Mouse (Mus musculus): ENCODE results near the gene Anks1. TPM values are rescaled to one million over a fixed set of nuclear protein-coding genes. Genes with fewer than 3 reads are reported as not detected.
"Not testable (repeated sequence)": the region's sequence is repeated elsewhere in the genome, so short reads cannot be mapped to it uniquely, and the experiment has no call there.

Gene Anks1
- total RNA-seq, 2 experiments from 2014 or later: 11.2 to 15.3 TPM

DNA sequence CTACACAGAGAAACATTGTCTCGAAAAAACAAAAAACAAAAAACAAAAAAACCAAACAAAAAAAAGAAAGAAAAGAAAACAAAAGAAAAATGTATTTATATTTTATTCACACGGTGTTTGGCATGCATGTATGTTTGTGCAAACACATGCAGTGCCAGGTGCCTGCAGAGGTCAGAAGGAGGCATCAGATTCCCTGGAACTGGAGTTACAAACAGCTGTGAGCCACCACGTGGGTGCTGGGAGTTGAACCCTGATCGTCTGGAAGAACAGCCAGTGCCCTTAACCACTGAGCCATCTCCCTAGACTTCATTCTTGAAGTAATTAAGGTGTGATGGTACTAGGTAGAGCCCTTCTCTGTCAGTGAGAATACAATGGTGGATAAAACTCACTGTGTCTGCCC is 57.0 kb downstream of the Anks1 start:
- no peak for DNase-seq

DNA sequence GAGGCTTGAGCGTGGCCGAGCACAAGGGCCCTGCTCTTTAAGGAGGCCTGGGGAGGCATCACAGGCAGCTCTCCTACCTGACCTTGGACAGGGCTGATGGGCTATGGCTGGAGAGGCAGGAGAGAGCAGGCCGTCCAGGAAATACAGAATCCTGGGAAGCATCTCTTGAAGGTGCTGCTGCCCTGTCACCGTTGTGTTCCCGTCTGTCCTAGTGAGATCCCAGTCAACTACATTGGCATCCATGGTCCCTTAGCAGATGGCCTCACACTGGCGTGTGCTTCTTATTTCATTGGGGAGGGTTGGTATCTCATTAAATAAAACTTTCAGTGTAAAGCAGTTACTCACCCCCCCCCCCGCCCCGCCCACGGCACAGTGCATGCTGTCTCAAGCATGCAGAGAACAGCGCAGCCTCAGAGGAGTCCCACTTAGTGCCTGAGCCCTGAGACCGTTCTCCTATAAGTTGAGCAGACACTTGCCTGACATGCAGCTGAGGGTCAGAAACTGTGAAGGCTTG is 57.5 kb downstream of the Anks1 start:
- no peak for DNase-seq

DNA sequence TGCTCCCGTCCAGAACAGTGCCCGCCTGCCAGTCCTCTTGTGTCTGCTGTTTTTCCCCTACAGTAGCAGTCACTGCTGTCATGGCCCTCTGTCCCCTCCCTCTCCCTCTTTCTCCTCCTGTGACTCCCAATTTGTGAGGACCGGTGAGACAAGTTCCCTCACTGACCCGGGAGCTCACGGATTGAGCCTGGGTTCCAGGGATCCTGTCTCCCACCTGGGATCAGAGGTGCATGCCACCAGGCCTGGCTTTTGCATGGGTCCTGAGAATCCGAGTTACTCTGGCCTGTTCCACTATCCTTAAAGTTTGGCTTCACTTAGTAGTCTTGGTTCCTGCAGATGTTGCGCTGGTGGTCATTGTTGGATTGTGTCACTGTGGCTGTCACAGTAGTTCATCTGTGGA is 58.4 kb downstream of the Anks1 start:
- DNase-seq: no peak

DNA sequence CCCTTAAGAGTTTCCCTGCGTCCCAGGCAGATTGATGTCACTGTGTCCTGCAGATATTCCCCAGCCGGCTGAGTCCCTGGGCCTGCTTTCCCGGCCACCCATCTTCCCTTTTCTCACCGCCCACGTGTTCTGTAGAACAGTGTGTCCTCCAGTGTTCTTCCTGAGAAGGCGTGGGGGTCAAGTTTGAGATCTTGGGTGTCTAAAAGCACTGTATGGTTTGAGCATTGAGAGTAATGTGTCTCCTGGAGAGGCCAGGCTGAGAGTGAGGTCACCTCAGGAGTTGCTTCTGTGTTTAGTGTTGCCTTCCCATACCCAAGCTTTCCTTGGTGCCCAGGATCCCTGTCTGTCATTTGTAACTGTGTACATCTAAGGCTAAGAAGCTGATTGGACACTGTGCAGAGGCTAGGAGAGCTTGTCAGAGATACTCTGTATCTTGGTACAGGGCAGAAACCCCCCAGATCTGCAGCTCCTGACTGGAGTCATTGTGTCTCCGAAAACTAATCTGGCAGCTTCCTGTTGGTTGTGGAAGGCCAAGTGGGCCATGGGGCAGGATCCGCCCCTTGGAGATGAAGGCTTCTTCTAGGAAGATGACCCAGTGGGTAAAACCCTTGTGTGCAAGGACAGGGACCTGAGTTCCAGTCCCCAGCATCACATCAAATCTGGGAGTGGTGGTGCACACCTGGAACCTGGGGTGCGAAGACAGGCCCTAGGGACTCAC is 59.1 kb downstream of the Anks1 start:
- DNase-seq: peak; percentile 44

GRCm38 (mm10) chr17:27968903-27969302 is 59.8 kb downstream of the Anks1 start:
- no peak for DNase-seq

DNA sequence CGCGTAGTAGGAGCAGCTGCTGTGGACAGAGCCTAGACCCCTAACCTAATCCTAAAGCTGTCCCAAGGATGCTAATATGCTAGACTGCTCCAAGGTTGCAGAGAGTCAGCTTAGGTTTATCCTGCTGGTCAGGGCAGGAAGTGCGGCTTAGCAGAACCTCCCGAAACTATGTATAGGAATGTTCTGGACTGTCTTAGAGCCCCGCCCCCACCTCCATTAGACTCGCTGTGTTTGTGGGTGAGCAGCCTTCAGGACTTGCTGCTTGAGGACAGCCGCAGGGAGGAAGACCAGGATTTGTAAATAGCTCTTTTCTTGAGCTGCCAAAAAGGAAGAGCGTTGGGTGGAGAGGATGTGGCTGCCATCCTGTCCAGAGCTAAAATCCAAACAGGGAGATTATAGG is 60.3 kb downstream of the Anks1 start:
- no peak for DNase-seq

DNA sequence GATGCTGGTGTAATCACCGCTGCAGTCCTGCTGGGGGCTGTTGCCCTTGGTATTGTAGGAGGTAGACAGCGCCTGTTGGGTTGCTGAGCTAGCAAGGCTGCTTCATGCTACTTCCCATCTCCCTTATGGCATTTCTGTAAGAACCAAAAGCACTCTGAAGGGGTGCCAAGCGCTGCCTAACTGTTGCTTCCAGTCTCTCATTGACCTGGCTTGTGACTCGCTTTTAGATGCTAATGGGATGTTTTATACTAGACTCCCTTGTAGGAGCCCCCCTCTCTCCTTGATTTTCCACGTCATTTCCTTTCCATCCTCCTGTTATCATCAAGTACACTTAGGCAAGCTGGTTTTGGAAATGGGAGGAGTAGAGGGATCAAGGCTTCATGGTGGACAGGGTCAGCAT is 60.8 kb downstream of the Anks1 start:
- DNase-seq: no peak

DNA sequence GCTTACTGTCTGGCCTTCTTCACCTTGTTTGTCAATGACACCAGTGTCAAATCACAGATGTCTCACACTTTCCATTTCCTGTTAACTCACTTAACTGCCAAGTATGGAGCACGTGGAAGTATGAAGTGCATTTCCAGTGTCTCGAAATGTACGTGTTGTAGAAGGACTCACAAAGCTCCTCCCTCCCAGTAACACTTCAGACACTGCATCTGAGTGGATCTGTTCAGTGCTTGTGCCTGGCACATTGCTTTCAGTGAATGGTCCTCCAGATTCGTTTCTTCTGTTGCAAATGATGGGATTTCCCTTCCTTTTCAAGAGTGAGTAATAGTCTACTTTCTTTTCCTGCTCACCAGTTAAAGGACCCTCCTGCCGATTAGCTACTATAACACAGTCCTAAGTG is 61.2 kb downstream of the Anks1 start:
- no peak for DNase-seq

DNA sequence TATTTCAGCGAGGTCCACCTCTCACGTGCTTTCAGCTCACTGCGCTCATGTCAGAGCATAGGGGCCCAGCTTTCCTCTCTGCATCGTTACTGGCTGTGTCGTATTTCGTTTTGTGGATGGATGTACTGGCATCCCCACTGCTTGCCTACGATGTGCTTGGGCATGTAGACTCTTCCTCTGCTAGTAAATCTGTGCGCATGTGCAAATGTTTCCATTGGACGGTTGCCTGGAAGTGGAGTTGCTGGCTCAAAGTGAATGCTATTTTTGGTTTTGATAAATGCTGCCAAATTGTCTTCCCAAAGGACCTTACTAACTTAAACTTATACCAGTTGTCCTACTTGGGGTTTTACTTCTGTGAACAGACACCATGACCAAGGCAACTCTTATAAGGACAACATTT is 62.4 kb downstream of the Anks1 start:
- DNase-seq: peak; percentile 78

DNA sequence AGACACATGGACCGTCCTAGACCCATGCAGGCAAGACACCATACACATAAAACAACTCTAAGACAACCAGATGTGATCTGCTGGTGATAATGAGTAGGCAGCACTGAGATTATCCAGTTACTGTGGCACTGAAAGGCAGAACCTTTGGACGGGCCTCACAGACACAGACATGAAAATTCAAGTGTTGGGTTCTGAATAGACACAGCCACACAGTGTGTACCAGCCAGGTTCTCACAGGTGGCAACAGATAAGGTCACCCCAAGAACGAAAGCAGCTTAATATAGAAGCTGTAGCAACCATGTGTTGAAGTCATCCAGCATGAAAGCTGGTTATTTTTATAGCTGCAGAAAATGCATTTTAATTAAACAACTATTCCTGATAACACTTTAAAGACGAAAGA is 64.2 kb downstream of the Anks1 start:
- DNase-seq: no peak

- DNase-seq: no peak
Measured at GRCm38 (mm10) chr17:27976266-27976665, 67.2 kb downstream of the Anks1 start.

GRCm38 (mm10) chr17:27977008-27977636 is 68.0 kb downstream of the Anks1 start:
- no peak for DNase-seq

DNA sequence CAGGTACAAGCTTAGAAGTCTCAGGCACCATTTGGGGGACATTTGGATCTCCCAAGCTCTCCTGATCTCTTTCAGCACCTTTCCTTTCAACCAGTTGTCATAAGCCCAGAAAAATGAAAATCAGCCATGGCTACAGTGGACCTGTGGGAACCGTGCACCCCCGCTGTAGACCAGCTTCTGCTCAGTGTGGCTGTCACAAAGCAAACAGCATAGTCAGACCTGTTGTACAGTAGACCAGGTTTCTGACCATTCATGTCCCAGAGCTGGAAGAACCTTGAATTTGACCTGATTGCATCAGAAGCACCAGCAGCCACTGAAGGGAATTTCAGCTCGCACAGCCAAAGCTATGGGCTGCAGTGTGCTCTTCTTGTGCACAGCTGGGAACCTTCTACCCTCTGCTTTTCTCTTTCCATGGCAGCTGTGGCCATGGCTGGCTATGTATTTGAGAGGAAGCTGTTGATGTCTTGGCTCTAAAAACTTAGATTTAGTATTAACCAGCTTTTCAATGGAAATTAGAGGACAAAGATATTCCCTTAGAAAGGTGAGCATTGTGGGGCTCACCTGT is 71.4 kb downstream of the Anks1 start:
- no peak for DNase-seq

GRCm38 (mm10) chr17:27981451-27982069 is 72.5 kb downstream of the Anks1 start:
- DNase-seq: no peak

- not testable (repeated sequence) for DNase-seq
Measured at GRCm38 (mm10) chr17:27982070-27982457, 73.0 kb downstream of the Anks1 start.

DNA sequence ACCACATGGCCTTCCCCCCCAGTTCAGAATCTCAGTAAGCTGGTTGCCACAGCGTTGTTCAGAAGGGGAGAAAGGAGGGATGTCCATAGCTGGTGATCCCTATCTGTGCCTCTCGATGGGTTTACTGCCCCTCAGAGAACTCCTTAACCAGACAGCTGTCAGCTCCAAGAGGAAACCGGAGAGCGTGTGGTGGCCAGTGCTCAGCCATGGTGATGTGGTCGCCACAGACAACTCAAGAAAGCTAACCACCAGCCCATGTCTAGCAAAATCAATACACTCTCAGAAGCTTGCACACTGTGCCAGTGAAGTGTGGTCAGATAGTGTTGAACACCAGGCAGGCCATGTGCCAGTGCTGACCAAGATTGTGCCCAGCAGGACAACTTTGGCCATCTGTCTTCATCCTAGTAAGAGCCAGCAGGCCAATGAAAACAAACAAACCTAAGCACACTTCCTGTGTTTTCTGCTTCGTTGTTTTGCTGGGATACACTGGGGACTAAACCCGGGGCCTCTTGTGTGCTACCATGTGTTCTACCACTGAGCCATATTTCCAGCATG is 73.7 kb downstream of the Anks1 start:
- DNase-seq: no peak

DNA sequence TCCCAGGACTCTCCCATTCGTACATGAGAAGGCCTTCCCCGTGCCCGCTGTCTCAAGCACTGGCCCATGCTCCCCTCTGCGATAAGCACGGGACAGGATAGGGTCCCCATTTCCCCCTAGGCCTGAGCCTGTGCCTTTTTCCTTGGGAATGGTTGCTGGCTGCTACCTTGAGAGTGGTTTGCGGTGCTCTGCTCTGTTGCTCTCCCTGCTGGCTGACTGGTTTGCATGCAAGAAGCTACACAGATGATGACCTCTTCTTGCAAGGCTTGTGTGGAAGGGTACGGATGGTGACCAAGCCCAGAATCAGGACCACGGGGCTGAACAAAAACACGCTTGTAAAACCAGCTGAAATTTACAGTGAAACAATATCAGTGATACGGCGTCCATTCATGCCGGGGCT is 75.3 kb downstream of the Anks1 start:
- DNase-seq: no peak

GRCm38 (mm10) chr17:27986106-27986505 is 77.0 kb downstream of the Anks1 start:
- DNase-seq: no peak

- DNase-seq: peak; percentile 68
Measured at GRCm38 (mm10) chr17:27989807-27990542, 80.9 kb downstream of the Anks1 start.

DNA sequence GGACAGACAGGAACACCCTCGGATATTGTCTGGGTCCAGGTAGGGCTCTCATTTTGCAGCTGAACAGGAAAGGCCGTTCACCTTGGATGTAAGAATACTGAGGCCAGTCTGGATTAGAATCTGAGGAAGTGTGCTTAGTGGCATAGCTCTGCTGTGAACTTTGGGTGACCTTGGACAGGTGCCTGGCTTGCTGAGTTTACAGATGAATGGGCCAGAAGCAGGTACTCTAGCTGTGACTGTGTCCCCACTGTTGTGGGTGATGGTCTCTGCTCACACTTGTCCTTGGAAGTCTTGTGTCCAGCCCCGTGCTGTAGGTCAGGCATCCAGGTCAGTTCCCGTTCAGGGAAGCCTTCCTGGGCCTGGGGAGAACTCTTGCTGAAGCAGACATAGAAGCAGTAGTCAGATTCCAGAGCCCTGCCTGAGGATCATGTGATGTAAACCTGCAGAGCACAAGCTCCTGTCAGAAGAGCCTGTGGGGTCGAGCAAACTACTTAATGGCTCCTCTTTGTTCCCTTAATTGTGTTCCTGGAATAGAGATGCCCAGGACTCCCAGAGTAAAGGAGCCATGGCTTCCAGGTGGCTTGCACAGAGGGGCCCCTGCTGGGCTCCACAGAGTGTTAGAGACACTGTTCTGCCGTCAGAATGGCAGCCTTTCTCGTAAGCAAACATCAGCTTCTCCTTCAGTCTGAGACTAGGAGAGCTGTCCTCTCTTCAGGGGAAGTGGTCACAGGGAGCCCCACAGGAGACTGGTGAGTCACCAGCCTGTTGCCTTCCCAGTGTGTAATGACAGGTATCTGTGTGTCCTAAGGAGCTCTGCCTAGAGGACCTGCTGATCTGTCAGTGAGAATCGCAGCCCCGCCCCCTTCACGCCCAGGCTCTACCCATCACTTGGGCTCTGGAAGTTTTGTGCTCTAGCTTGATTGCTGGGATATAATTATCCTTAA is 85.2 kb downstream of the Anks1 start:
- no peak for DNase-seq

- DNase-seq: no peak
Measured at GRCm38 (mm10) chr17:27996320-27996719, 87.2 kb downstream of the Anks1 start.

Measured in gastrocnemius, postnatal 25 days (tissue).